Mouse (Mus musculus): Measurements from ENCODE around the gene Notch2. TPM values are rescaled to one million over a fixed set of nuclear protein-coding genes. Genes with fewer than 3 reads are reported as not detected.

Notch2 gene
- polyA plus RNA-seq, 1 experiment from 2014 or later, result 29.6 TPM

DNA sequence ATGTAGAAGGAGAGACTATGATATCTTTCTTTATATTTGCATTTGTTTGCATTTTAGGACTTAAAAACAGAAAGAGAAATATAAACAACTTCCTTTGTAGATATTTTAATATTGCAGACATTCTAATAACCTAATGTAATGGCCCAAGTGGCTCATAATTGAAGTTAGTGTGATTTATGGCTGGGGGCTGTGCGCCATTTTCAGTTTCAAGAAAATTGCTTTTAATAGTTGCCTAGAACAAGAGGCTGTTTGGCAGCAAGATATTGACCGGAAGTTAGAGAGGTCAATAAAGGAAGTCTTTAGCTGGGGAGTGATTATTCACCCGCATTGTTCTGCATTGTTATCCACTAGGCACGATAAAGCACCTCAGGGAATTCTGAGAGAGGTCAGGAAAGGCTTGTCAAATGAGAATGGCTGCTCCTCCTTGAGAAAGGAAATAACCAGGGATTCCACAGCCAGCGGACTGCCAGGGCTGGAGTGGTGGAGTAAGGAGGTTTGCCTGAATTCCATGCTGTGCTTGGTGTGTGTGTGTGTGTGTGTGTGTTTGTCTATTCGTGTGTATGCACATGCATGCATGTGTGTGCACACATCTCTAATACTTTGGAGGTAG, 61.4 kb downstream of the Notch2 start:
- H3K36me3 ChIP-seq, result peaks cover 86% of the 10 kb centered on the region
- peaks cover 40% of the 10 kb centered on the region for H3K4me1 ChIP-seq
- DNase-seq (ENCODE audit: low spot score), result no peak
- no peak overlapping the region for H3K4me3 ChIP-seq
- WGBS, result 71% methylated on average over 6 of the region's 6 CpGs
- no peaks in the 10 kb centered on the region for H3K9me3 ChIP-seq (replicated peaks)
- 0 out of 2 replicates have a peak, but pooled peaks cover 6% of the 10 kb centered on the region for H3K27me3 ChIP-seq (ENCODE audit: low read depth, poor library complexity, severe bottlenecking)
- no peak overlapping the region; the same call in 1 of the 2 replicates for H3K27ac ChIP-seq

- peaks cover 82% of the 10 kb centered on the region for H3K36me3 ChIP-seq
- H3K4me1 ChIP-seq, result peaks cover 33% of the 10 kb centered on the region
- H3K9me3 ChIP-seq (replicated peaks), result no peaks in the 10 kb centered on the region
- H3K27me3 ChIP-seq (ENCODE audit: low read depth, poor library complexity, severe bottlenecking), result no peaks in the 10 kb centered on the region
- H3K27ac ChIP-seq, result no peak overlapping the region
- 93% methylated on average over 5 of the region's 5 CpGs for WGBS
- H3K4me3 ChIP-seq, result no peak overlapping the region
- no peak for DNase-seq (ENCODE audit: low spot score)
Observed at GRCm38 (mm10) chr3:98077866-98078265, 64.5 kb downstream of the Notch2 start.

DNA sequence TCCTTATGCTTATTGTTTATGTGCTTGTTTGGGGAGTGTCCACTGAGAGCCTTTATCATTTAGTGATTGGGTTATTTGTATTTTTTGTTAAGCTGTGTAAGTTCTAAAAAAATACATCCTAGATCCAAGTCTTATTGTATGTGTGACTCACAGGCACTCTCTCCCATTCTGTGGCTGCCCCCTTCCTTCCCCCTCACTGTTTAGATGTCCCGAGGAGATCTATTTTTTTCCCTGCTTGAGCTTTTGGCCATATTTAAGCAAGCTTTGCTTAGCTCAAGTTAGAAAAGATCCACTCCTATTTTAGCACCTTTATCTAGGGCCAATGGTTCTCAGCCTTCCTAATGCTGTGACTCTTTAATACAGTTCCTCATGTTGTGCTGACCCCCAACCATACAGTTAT, 65.5 kb downstream of the Notch2 start:
- no peaks in the 10 kb centered on the region for H3K27me3 ChIP-seq (ENCODE audit: low read depth, poor library complexity, severe bottlenecking)
- H3K4me3 ChIP-seq, result no peak overlapping the region
- peaks cover 34% of the 10 kb centered on the region for H3K4me1 ChIP-seq
- H3K36me3 ChIP-seq, result peaks cover 81% of the 10 kb centered on the region
- no peak for DNase-seq (ENCODE audit: low spot score)
- no peak overlapping the region for H3K27ac ChIP-seq
- no peaks in the 10 kb centered on the region for H3K9me3 ChIP-seq (replicated peaks)
- WGBS, result 81% methylated on average over 1 of the region's 1 CpGs

GRCm38 (mm10) chr3:98079601-98080215, 66.4 kb downstream of the Notch2 start:
- Histone ChIP-seq H3K27me3 (ENCODE audit: low read depth, poor library complexity, severe bottlenecking) (no peaks in the 10 kb centered on the region), H3K4me1 (peaks cover 40% of the 10 kb centered on the region), H3K9me3 (replicated peaks) (no peaks in the 10 kb centered on the region), H3K36me3 (peaks cover 79% of the 10 kb centered on the region), H3K4me3 (no peak overlapping the region), H3K27ac (no peak overlapping the region)
- WGBS, result 88% methylated on average over 2 of the region's 2 CpGs
- DNase-seq (ENCODE audit: low spot score), result no peak

GRCm38 (mm10) chr3:98080630-98081029, 67.3 kb downstream of the Notch2 start:
- peaks cover 42% of the 10 kb centered on the region for H3K4me1 ChIP-seq
- H3K4me3 ChIP-seq, result no peak overlapping the region
- no peak for DNase-seq (ENCODE audit: low spot score)
- WGBS, result 89% methylated on average over 4 of the region's 4 CpGs
- no peaks in the 10 kb centered on the region for H3K9me3 ChIP-seq (replicated peaks)
- H3K36me3 ChIP-seq, result peaks cover 70% of the 10 kb centered on the region
- no peak overlapping the region for H3K27ac ChIP-seq
- no peaks in the 10 kb centered on the region for H3K27me3 ChIP-seq (ENCODE audit: low read depth, poor library complexity, severe bottlenecking)

DNA sequence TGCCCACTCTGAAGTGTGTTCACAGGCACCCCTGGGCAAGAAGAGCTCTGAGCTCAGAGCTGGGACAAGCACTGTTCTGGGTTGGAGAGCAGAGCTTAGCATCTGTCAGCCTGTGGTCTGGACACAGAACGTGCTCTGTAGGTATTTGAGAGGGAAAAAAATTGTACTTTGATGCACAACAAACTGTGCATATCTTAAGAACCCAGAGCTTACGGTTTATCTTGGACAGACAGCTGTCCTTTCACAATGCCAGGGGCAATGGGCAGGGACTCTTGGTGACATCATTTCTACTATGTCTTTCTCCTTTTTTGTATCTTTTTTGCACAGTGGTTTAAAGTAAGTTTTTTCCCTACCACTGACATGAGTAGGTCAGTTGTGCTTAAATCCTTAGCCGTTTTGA, 68.9 kb downstream of the Notch2 start:
- H3K4me1 ChIP-seq, result peaks cover 58% of the 10 kb centered on the region
- DNase-seq (ENCODE audit: low spot score), result no peak
- no peak overlapping the region for H3K4me3 ChIP-seq
- peaks cover 61% of the 10 kb centered on the region for H3K36me3 ChIP-seq
- 86% methylated on average over 3 of the region's 3 CpGs for WGBS
- no peaks in the 10 kb centered on the region for H3K9me3 ChIP-seq (replicated peaks)
- peak overlapping the region; percentile 67 for H3K27ac ChIP-seq
- no peaks in the 10 kb centered on the region for H3K27me3 ChIP-seq (ENCODE audit: low read depth, poor library complexity, severe bottlenecking)

DNA sequence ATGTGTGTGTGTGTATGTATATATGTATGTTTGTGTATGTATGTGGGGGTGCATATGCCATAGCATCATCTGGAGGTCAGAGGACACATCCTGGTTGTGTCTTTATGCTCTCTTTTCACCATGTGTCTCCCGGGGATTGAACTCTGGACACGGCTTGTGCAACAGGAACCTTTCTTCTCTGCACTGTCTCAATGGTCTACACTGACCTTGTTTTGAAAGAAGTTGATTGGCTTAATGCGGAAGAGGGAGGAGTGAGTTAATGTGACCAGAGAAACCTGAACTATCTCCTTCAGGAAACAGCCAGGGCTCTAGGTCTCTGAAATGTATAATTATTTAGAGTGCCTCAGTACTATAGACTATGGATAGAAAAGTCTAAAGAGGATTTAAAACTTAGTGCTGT, 69.6 kb downstream of the Notch2 start:
- Histone ChIP-seq H3K27ac (no peak overlapping the region), H3K4me1 (peaks cover 66% of the 10 kb centered on the region), H3K4me3 (no peak overlapping the region), H3K27me3 (ENCODE audit: low read depth, poor library complexity, severe bottlenecking) (no peaks in the 10 kb centered on the region), H3K9me3 (replicated peaks) (no peaks in the 10 kb centered on the region), H3K36me3 (peaks cover 59% of the 10 kb centered on the region)
- 74% methylated on average over 3 of the region's 3 CpGs for WGBS
- no peak for DNase-seq (ENCODE audit: low spot score)

GRCm38 (mm10) chr3:98084061-98084655, 70.8 kb downstream of the Notch2 start:
- H3K4me1 ChIP-seq, result peaks cover 66% of the 10 kb centered on the region
- H3K4me3 ChIP-seq, result no peak overlapping the region
- 74% methylated on average over 8 of the region's 8 CpGs for WGBS
- no peaks in the 10 kb centered on the region for H3K9me3 ChIP-seq (replicated peaks)
- H3K36me3 ChIP-seq, result peaks cover 57% of the 10 kb centered on the region
- H3K27me3 ChIP-seq (ENCODE audit: low read depth, poor library complexity, severe bottlenecking), result no peaks in the 10 kb centered on the region
- peak overlapping the region; percentile 37; the same call in 1 of the 2 replicates for H3K27ac ChIP-seq
- no peak for DNase-seq (ENCODE audit: low spot score)

- H3K4me1 ChIP-seq, result peaks cover 71% of the 10 kb centered on the region
- DNase-seq (ENCODE audit: low spot score), result peak; percentile 55
Observed at GRCm38 (mm10) chr3:98084870-98085269, 71.5 kb downstream of the Notch2 start.

GRCm38 (mm10) chr3:98085812-98086268, 72.5 kb downstream of the Notch2 start:
- peaks cover 75% of the 10 kb centered on the region for H3K4me1 ChIP-seq
- no peaks in the 10 kb centered on the region for H3K9me3 ChIP-seq (replicated peaks)
- WGBS, result 29% methylated on average over 5 of the region's 5 CpGs
- no peaks in the 10 kb centered on the region for H3K27me3 ChIP-seq (ENCODE audit: low read depth, poor library complexity, severe bottlenecking)
- H3K36me3 ChIP-seq, result peaks cover 55% of the 10 kb centered on the region
- DNase-seq (ENCODE audit: low spot score), result peak; percentile 58
- no peak overlapping the region for H3K4me3 ChIP-seq
- H3K27ac ChIP-seq, result peak overlapping the region; percentile 81

More at GRCm38 (mm10) chr3:98084870-98085269, 71.5 kb downstream of the Notch2 start:
- Histone ChIP-seq H3K27me3 (ENCODE audit: low read depth, poor library complexity, severe bottlenecking) (no peaks in the 10 kb centered on the region), H3K27ac (peak overlapping the region; percentile 81; the same call in 1 of the 2 replicates), H3K9me3 (replicated peaks) (no peaks in the 10 kb centered on the region), H3K36me3 (peaks cover 57% of the 10 kb centered on the region), H3K4me3 (no peak overlapping the region)
- WGBS, result 74% methylated on average over 13 of the region's 13 CpGs

DNA sequence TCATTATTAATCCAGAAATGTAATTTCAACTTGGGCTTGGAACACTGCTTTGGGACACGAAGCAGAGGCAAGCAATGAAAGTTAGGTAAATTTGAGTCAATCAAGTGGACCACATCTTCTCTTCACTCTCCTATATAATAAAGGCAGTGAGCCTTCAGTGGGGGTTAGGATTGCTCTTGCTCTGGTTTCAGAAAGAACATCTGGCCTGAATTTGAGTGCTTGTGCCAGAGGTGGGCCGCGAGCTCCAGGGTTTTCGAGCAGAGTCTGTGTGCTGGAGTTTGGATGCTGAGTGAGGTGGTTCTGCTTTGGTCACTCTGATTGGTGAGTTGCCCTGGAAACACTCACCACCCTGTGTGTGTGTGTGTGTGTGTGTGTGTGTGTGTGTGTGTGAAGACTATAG, 73.1 kb downstream of the Notch2 start:
- Histone ChIP-seq H3K4me3 (no peak overlapping the region), H3K9me3 (replicated peaks) (no peaks in the 10 kb centered on the region), H3K36me3 (peaks cover 55% of the 10 kb centered on the region), H3K4me1 (peaks cover 75% of the 10 kb centered on the region), H3K27me3 (ENCODE audit: low read depth, poor library complexity, severe bottlenecking) (no peaks in the 10 kb centered on the region), H3K27ac (peak overlapping the region; percentile 83)
- DNase-seq (ENCODE audit: low spot score), result peak; percentile 59
- WGBS, result 31% methylated on average over 4 of the region's 4 CpGs

DNA sequence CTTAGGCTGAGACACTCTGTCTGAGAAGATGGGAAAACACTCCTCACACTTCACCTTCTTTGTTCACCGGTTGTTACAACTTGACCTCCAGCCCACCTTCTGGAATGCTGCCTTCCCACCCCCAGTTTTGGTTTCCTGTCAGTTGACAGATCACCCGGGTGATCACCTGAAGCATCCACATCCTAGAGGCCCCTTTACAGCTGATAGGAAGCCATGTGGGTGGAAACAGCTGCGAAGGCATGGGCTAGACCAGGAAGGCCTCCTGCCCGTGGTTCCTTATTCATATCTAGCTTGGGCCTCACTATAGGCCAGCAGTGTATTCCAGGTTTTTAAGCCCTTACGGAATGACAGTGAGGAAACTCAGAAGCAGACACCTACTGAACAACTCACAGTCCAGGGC, 73.5 kb downstream of the Notch2 start:
- peaks cover 54% of the 10 kb centered on the region for H3K36me3 ChIP-seq
- peak overlapping the region; percentile 83 for H3K27ac ChIP-seq
- H3K27me3 ChIP-seq (ENCODE audit: low read depth, poor library complexity, severe bottlenecking), result no peaks in the 10 kb centered on the region
- WGBS, result 63% methylated on average over 5 of the region's 5 CpGs
- no peak overlapping the region for H3K4me3 ChIP-seq
- DNase-seq (ENCODE audit: low spot score), result peak; percentile 48
- H3K4me1 ChIP-seq, result peaks cover 71% of the 10 kb centered on the region
- H3K9me3 ChIP-seq (replicated peaks), result no peaks in the 10 kb centered on the region

DNA sequence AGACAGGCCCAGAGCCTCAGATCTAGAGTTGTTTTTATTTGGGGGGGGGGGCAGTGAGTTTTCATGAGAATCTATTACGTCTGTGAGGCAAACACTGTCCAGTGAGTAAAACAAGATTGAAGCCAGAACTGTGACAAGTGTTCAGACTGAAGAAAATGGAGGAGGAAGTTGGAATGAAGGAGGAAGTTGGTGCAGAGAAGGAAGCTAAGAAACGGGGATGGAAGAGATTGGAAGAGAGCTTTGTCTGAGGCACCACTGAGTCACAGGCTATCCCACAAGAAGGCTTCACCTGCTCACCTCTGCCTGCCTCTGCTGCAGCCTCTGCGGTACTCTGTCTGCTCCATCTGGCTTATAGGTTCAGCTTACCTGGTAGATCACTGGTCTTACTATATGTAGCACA, 74.2 kb downstream of the Notch2 start:
- Histone ChIP-seq H3K4me1 (peaks cover 64% of the 10 kb centered on the region), H3K9me3 (replicated peaks) (no peaks in the 10 kb centered on the region), H3K27ac (peak overlapping the region; percentile 83; the same call in 1 of the 2 replicates), H3K36me3 (peaks cover 49% of the 10 kb centered on the region), H3K4me3 (no peak overlapping the region), H3K27me3 (ENCODE audit: low read depth, poor library complexity, severe bottlenecking) (no peaks in the 10 kb centered on the region)
- WGBS, result 95% methylated on average over 3 of the region's 3 CpGs
- DNase-seq (ENCODE audit: low spot score), result no peak

Data from limb, embryonic 10.5 days (tissue).